Mouse (Mus musculus): ENCODE data around the gene BC035044. TPM values are rescaled to one million over a fixed set of nuclear protein-coding genes. Genes with fewer than 3 reads are reported as not detected.
A peak's percentile ranks its signal among the peaks of the same experiment; 100 is the strongest.

Gene BC035044
- polyA plus RNA-seq, 1 experiment from 2014 or later = 0.35 TPM

DNA sequence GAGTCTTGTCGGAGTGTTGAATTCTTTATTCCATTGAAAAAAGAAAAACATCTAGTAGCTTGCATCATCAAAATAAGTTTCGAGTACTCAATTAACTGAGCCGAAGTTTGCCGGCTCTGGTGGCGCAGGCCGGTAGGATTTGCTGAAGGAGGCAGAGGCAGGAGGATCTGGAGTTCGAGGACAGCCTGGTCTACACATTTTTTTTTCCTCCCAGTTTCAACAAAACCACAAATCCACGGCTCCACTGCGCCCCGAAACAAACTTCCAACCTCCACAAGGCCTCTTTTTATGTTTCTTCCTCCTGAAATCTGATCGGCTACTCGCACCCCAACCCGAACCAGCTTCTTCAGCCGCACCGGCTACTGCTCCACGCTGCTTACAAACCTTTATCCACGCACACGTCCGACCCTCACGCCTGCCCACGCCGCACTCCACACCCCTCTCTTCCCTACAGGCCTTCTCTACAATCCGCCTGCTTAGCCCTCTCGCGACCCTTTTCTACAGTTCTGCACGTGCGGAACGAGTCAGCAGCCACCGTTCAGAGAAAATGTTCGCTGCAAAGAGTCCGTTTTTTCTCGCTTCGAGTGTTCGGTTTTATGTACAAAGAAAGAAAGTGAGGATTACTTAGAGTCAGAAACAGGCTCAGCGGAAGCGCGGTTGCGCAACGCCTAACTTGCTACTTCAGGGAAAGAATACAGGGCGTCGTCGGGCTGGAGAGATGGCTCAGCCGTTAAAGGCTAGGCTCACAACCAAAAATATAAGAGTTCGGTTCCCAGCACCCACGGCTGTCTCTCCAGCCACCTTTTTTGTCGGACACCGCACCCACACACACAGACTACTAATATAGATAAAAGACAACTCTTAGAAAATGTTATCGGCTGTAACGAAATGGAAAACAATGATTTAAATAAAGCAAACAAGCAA lies 52.3 kb downstream of the BC035044 start:
- H3K27me3 ChIP-seq = no peaks in the 10 kb centered on the region
- peak; percentile 43 for ATAC-seq (ENCODE audit: low FRiP score)
- H3K4me1 ChIP-seq = peaks cover 20% of the 10 kb centered on the region
- peak overlapping the region; percentile 55 for H3K4me2 ChIP-seq (replicated peaks)
- H3K36me3 ChIP-seq = no peaks in the 10 kb centered on the region
- peak overlapping the region; percentile 73 for H3K9ac ChIP-seq
- no peaks in the 10 kb centered on the region for H3K9me3 ChIP-seq (replicated peaks)
- under 1% methylated on average over 49 of the region's 49 CpGs for WGBS
- peak overlapping the region; percentile 86 for H3K27ac ChIP-seq
- peak overlapping the region; percentile 72 for H3K4me3 ChIP-seq

DNA sequence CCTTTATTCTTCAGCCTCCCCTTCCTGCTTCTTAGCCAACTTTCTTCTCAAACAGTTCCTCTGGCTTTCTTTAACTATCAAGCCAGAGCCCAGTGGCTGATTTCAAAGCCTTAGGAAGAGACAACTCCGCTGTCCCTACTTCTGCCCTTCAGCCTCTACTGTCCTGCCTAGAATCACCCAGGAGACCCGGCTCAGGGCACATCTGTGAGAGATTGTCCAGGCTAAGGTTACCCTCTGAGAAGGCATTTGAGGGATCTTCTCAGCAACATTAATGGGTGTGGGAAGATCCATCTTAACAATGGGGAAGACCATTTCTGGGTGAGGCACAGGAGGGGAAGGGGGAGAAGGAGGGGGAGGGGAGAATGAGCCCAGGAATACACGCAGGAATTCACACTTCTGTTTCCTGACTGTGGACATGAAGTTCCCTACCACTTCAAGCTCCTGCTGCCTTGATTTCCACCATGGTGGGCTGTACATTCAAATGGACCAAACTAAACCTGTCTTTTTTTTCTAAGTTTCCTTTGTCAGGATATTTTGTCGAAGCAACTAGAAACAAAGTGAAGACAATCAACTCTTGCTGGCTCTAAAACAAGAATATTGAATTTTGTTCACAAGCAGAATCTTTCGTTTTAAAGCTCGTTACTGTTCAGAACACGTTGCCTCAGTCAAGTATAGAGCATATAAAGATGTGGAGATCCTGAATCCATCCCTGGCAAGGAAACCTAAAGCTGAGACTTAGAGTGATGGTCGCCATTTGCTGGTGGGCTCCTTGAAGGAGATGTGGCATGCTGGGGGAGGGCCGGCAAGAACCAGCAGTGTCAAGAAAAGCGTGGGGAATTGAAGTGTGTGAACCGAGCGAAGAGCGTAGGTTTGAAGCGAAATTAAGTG lies 53.2 kb downstream of the BC035044 start:
- no peaks in the 10 kb centered on the region for H3K27me3 ChIP-seq
- H3K4me1 ChIP-seq = peaks cover 20% of the 10 kb centered on the region
- ATAC-seq (ENCODE audit: low FRiP score) = peak; percentile 33
- peak overlapping the region; percentile 70 for H3K27ac ChIP-seq
- peak overlapping the region; percentile 55 for H3K4me2 ChIP-seq (replicated peaks)
- H3K36me3 ChIP-seq = no peaks in the 10 kb centered on the region
- peak overlapping the region; percentile 54 for H3K9ac ChIP-seq
- H3K9me3 ChIP-seq (replicated peaks) = no peaks in the 10 kb centered on the region
- H3K4me3 ChIP-seq = peak overlapping the region; percentile 72
- 2% methylated on average over 14 of the region's 14 CpGs for WGBS

DNA sequence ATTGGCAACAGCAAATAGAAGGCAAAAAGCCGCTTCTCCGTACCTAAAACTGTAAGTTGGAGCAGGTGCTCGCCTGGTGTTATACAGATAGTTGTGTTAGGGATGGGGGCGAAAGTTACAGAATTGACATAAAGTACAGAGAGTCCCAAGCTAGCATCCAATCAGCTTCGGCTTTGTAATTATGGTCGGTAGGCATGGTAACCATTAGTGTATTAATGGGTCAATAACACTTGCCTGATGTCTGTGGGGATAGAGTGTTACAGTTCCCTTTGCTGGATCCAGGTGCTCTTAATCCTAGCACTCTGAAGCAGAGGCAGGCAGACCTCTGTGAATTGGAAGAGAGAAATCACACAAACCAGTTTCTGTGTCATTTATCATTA lies 54.0 kb downstream of the BC035044 start:
- Histone ChIP-seq H3K9ac (no peak overlapping the region), H3K27ac (no peak overlapping the region), H3K4me3 (peak overlapping the region; percentile 72), H3K36me3 (no peaks in the 10 kb centered on the region), H3K4me1 (peaks cover 18% of the 10 kb centered on the region), H3K27me3 (no peaks in the 10 kb centered on the region), H3K9me3 (replicated peaks) (no peaks in the 10 kb centered on the region), H3K4me2 (replicated peaks) (peak overlapping the region; percentile 55)
- no peak for ATAC-seq (ENCODE audit: low FRiP score)
- WGBS = 89% methylated on average over 6 of the region's 6 CpGs

DNA sequence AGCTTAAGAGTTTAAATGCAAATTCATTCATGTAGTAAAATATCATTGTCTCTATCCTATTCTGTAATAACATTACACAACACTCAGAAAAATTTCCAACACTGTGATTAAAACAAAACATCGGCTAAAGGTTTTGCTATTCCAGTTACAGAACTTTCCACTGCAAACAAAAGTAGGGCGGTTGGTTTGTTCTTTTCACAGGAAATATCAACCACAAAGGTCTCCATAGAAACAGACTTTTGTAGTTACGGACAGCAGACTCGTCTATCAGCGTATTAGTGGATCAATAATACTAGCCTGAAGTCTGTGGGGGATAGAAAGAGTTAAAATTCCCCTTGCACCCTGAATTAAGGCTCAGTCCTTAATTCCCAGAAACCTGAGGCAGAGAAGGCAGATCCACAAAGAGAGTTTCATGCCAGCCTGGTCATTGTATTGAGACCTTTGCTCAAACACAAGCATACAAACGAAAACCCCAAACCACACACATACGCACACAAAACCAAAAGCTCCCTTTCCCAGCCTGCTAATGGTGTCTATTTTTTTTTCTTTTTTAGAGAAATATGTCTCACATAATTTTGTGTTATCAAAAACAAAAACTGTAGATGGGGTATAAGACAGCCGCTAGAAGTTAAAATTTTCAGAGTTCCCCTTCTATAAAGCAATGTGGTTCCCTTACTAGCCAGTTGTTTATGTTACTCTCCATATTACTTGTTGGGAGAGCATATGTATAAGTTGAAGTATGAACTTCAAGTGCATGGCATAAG lies 54.6 kb downstream of the BC035044 start:
- Histone ChIP-seq H3K36me3 (no peaks in the 10 kb centered on the region), H3K4me1 (peaks cover 14% of the 10 kb centered on the region), H3K4me2 (replicated peaks) (no peak overlapping the region), H3K27ac (no peak overlapping the region), H3K9ac (no peak overlapping the region), H3K27me3 (no peaks in the 10 kb centered on the region), H3K4me3 (no peak overlapping the region), H3K9me3 (replicated peaks) (no peaks in the 10 kb centered on the region)
- WGBS = 78% methylated on average over 8 of the region's 8 CpGs
- no peak for ATAC-seq (ENCODE audit: low FRiP score)

DNA sequence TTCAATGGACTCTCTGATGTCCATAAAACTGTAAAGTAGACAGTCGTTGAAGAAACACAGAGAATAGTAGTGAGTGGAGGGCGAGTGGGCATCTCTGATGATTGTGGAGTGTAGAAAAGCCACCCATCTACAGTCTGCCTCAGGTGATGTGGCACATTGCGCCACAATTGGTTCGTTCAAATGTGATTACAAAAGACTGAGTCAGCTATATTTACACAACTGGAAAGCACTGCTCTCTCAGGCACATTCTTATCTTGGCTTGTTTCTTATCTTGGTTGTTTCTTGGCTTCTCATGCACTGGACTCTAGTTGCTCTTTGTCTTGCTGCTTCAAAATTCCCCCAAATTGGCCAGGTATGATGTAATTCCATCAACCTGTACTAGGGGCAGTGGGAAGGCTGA lies 55.4 kb downstream of the BC035044 start:
- H3K9me3 ChIP-seq (replicated peaks) = no peaks in the 10 kb centered on the region
- no peaks in the 10 kb centered on the region for H3K27me3 ChIP-seq
- no peak overlapping the region for H3K4me3 ChIP-seq
- 84% methylated on average over 4 of the region's 4 CpGs for WGBS
- peaks cover 14% of the 10 kb centered on the region for H3K4me1 ChIP-seq
- H3K9ac ChIP-seq = no peak overlapping the region
- H3K4me2 ChIP-seq (replicated peaks) = no peak overlapping the region
- H3K36me3 ChIP-seq = no peaks in the 10 kb centered on the region
- ATAC-seq (ENCODE audit: low FRiP score) = no peak
- no peak overlapping the region for H3K27ac ChIP-seq

DNA sequence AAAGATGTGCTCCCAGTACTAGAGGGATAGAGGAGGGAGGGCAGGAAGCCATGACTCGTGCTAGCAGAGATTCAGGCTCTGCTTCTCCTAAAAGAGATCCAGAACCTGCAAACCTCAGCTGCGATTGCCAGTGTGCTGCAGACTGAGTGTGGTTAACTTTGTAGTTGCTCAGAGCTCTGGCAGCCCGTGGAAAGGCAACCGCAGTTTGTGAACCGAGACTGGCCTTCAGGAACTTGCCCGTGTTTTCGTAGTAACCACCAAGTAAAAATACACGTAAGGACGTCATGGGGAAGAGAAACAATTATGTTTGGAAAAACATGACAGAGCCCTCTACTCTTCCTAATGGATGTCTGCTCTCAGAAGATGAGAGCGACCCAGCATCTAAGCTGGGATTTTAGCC lies 57.9 kb downstream of the BC035044 start:
- ATAC-seq (ENCODE audit: low FRiP score) = no peak
- 85% methylated on average over 10 of the region's 10 CpGs for WGBS
- Histone ChIP-seq H3K9me3 (replicated peaks) (no peaks in the 10 kb centered on the region), H3K27ac (no peak overlapping the region), H3K27me3 (no peaks in the 10 kb centered on the region), H3K9ac (no peak overlapping the region), H3K4me1 (peaks cover 9% of the 10 kb centered on the region), H3K36me3 (no peaks in the 10 kb centered on the region), H3K4me2 (replicated peaks) (no peak overlapping the region), H3K4me3 (no peak overlapping the region)

DNA sequence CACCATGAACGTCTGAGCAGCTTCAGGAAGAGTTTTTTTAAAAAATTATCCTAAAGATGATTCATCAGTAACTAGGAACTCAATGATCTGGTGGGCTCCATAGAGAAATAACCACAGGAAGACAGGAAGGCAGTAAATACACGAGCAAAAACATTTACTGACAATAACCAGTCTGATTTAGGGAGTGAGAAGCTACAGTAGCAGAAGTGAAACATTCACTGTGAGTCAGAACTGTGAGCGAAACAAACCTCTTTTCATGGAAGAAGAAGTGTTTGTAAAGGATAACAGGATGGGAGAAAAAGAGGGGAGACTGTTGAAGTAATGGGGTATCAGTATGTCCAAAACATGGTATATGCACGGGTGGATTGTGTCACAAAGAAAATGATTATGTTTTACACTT lies 61.1 kb downstream of the BC035044 start:
- Histone ChIP-seq H3K36me3 (no peaks in the 10 kb centered on the region), H3K9me3 (replicated peaks) (no peaks in the 10 kb centered on the region), H3K4me2 (replicated peaks) (no peak overlapping the region), H3K9ac (no peak overlapping the region), H3K27me3 (no peaks in the 10 kb centered on the region), H3K27ac (no peak overlapping the region), H3K4me3 (no peak overlapping the region), H3K4me1 (no peaks in the 10 kb centered on the region)
- no peak for ATAC-seq (ENCODE audit: low FRiP score)
- WGBS = 62% methylated on average over 4 of the region's 4 CpGs

DNA sequence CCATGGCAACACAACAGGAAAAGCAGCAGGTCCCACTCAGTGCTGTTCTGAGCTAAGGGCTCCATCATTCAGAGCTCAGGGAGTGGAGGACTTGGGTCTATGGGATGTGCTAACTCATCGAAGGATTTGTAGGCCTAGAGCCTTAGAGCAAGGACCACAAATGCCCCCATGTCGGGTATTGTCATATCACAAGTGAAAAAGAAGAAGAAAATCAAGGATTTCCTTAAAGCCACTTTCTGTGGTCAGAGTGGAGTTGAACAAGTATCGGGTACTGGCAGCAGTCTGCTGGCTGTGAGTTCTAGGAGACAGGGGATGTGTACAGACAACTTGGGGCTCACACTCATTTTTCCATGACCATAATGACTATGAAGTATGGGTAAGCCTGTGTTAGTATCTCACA lies 64.1 kb downstream of the BC035044 start:
- no peaks in the 10 kb centered on the region for H3K4me1 ChIP-seq
- H3K27ac ChIP-seq = no peak overlapping the region
- no peaks in the 10 kb centered on the region for H3K9me3 ChIP-seq (replicated peaks)
- ATAC-seq (ENCODE audit: low FRiP score) = no peak
- no peak overlapping the region for H3K4me2 ChIP-seq (replicated peaks)
- H3K27me3 ChIP-seq = no peaks in the 10 kb centered on the region
- H3K36me3 ChIP-seq = no peaks in the 10 kb centered on the region
- no peak overlapping the region for H3K4me3 ChIP-seq
- WGBS = 90% methylated on average over 3 of the region's 3 CpGs
- H3K9ac ChIP-seq = no peak overlapping the region

DNA sequence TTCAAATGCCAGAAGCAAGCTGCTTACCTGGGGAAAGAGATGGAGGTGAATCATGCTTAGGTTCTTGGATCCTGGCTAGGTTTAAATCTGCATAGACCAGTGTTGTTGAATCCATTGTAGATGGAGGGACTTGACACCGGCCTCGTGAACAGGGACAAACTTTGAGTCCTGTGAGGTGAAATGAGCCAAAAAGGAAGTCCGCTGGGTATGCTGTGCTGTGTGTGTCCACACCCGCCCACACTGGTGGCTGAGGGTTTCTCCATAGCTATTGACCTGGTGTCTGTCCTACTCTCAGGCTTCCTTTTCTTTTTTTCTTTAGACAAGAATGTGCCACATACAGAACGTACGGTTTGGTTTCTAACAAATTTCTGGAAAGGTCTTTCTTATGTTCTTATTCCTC lies 64.8 kb downstream of the BC035044 start, which contains the start of the genes Gm44511 and Klrb1b:
Gene Gm44511, minus strand, starts transcription at position 184 of the 400 bp plus-strand sequence.
Gene Klrb1b, minus strand, starts transcription at position 200 of the 400 bp plus-strand sequence.
- WGBS = 91% methylated on average over 6 of the region's 6 CpGs
- no peaks in the 10 kb centered on the region for H3K36me3 ChIP-seq
- no peak within 1 kb of the TSS for H3K4me2 ChIP-seq (replicated peaks)
- no peak within 1 kb of the TSS for H3K27ac ChIP-seq
- H3K27me3 ChIP-seq = no peaks in the 10 kb centered on the region
- no peaks in the 10 kb centered on the region for H3K4me1 ChIP-seq
- no peaks in the 10 kb centered on the region for H3K9me3 ChIP-seq (replicated peaks)
- no peak within 1 kb of the TSS for H3K4me3 ChIP-seq
- ATAC-seq (ENCODE audit: low FRiP score) = no peak
- H3K9ac ChIP-seq = no peak within 1 kb of the TSS

DNA sequence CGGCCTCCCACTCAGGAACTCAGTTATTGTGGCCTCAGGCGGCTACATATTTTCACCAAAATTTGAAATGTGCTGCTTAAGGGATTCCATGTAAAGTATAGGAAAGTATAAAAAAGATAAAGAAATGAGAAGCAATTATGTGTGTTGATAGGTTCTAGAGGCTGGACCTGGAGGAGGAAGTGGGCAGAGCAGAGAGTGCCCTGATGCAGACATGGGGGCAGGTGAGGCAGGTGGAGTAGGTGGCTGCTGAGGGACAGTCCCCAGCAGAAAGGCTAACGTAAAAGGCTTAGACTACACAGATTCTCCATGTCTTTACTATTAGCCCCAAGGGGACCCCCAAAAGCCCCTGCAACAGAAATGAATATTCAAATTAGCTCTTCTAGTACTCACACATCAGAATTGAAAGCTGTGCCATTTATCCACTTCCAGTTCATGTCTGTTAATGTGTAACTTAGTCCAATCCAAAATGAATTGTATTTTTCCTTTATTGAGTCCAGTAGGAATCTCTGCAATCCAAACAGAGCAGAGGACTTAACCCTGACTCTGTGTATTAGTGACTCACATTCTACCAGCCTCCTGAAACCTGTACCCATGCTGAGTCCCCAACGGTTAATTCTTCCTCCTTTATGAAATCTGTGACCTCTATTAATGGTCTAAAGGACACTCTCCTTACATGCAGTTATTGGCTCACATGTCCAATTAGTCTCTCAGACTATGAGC lies 72.7 kb downstream of the BC035044 start:
- Histone ChIP-seq H3K27me3 (no peaks in the 10 kb centered on the region), H3K4me2 (replicated peaks) (no peak overlapping the region), H3K4me3 (no peak overlapping the region), H3K9ac (no peak overlapping the region), H3K4me1 (no peaks in the 10 kb centered on the region), H3K27ac (no peak overlapping the region), H3K9me3 (replicated peaks) (no peaks in the 10 kb centered on the region), H3K36me3 (no peaks in the 10 kb centered on the region)
- ATAC-seq (ENCODE audit: low FRiP score) = no peak
- 79% methylated on average over 4 of the region's 4 CpGs for WGBS

DNA sequence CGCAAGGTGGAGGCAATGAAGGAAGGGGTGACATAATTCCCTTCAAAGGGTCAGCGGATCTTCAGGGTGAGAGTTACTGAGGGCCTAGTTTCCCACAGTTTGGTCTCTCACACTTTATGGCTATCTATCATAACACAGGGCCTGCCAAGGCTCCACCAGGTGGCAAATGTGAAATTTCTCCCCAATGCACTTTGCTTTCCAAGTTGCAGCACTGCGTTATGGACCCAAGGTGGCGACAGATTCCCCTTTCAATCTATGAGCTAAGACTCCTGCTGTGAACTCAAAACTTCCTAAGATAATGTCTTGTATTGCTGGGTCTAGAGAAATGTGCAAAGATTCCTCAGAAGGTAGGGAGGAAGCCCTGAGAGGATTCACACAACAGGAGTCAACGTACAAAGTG lies 82.4 kb downstream of the BC035044 start:
- no peak for ATAC-seq (ENCODE audit: low FRiP score)
- no peaks in the 10 kb centered on the region for H3K4me1 ChIP-seq
- H3K9me3 ChIP-seq (replicated peaks) = no peaks in the 10 kb centered on the region
- no peak overlapping the region for H3K9ac ChIP-seq
- no peak overlapping the region for H3K4me2 ChIP-seq (replicated peaks)
- no peaks in the 10 kb centered on the region for H3K27me3 ChIP-seq
- H3K4me3 ChIP-seq = no peak overlapping the region
- H3K36me3 ChIP-seq = no peaks in the 10 kb centered on the region
- no peak overlapping the region for H3K27ac ChIP-seq
- WGBS = 94% methylated on average over 5 of the region's 5 CpGs
